Mouse (Mus musculus) CH12.LX (cell line): ENCODE results near the gene Tha1.

Experiments
- BHLHE40 ChIP-seq: IDR thresholded peaks from 2 replicates; pipeline ENCODE4 v1.6.1; 2011; ENCODE audit warnings: mild to moderate bottlenecking, low read depth, low read length, improper control_type of control experiment
- CHD1 ChIP-seq: IDR thresholded peaks from 2 replicates; pipeline ENCODE4 v1.6.1; 2012; ENCODE audit warnings: low read depth, low read length, improper control_type of control experiment, inconsistent platforms
- CTCF ChIP-seq, 2 experiments: IDR thresholded peaks in 1 of 2; conservative IDR thresholded peaks in 1 of 2; 2 replicates each; pipeline ENCODE4 v1.5.1; 2011 to 2012; ENCODE audit warnings: low read depth in 2 of 2, low read length in 2 of 2, improper control_type of control experiment in 1 of 2, inconsistent platforms in 1 of 2, mild to moderate bottlenecking in 1 of 2, moderate library complexity in 1 of 2
- EP300 ChIP-seq: IDR thresholded peaks from 2 replicates; pipeline ENCODE4 v1.6.1; 2011; ENCODE audit warnings: low read length, improper control_type of control experiment
- ETS1 ChIP-seq: conservative IDR thresholded peaks from 2 replicates; pipeline ENCODE4 v1.6.1; 2012; ENCODE audit warnings: low read depth, mild to moderate bottlenecking, inconsistent platforms, low read length, improper control_type of control experiment, moderate library complexity
- MXI1 ChIP-seq: IDR thresholded peaks from 2 replicates; pipeline ENCODE4 v1.6.1; 2011; ENCODE audit warnings: mild to moderate bottlenecking, low read depth, low read length, improper control_type of control experiment
- POLR2A ChIP-seq: IDR thresholded peaks from 2 replicates; pipeline ENCODE4 v1.6.1; 2011; ENCODE audit warnings: low read depth, mild to moderate bottlenecking, improper control_type of control experiment, low read length
- POLR2AphosphoS2 ChIP-seq: IDR thresholded peaks from 2 replicates; pipeline ENCODE4 v1.6.1; 2011; ENCODE audit warnings: low read depth, low read length, improper control_type of control experiment
- TCF12 ChIP-seq: IDR thresholded peaks from 2 replicates; pipeline ENCODE4 v1.6.1; 2014; ENCODE audit warnings: low read depth, mild to moderate bottlenecking, inconsistent platforms, low read length, improper control_type of control experiment
- USF1 ChIP-seq: IDR thresholded peaks from 2 replicates; pipeline ENCODE4 v1.6.1; 2014; ENCODE audit warnings: low read depth, mild to moderate bottlenecking, inconsistent platforms, low read length, improper control_type of control experiment
- ZMIZ1 ChIP-seq: IDR thresholded peaks from 2 replicates; pipeline ENCODE4 v1.6.1; 2012; ENCODE audit warnings: low read depth, mild to moderate bottlenecking, inconsistent platforms, low read length, improper control_type of control experiment

DNA sequence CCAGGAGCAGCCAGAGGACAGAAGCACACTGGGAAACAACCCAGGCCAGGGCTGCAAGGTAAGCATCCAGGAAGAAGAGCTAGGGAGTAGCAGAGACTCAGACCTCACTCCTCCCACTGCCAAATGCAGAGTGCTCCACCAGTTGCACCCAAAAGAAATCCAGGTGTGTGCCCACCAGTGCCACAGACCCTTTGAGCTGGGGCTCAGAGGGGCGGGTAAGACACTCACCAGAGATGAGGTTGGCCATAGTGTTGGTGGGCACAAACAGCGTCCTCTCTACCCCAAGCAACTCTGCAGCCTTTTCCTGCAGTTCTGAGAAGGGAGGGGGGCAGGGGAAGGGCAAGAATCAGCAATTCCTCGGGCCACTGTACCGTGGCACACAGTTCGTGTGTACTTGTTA, 1.9 kb downstream of the Tha1 start:
- TF ChIP-seq CTCF (conservative IDR thresholded peaks at IDR 0.05 in 1 of 2, IDR thresholded peaks at IDR 0.05 in 1 of 2; ENCODE audit: low read depth in 2 of 2, low read length in 2 of 2) (no peak), EP300 (no peak), ZMIZ1 (no peak), USF1 (no peak), TCF12 (no peak), POLR2A (no peak), MXI1 (no peak; the same call in 1 of the 2 replicates), POLR2AphosphoS2 (no peak), CHD1 (no peak), ETS1 (no peak), BHLHE40 (no peak)
